Mouse (Mus musculus) urinary bladder, adult 2 months (tissue): ENCODE measurements around the gene Ubald2. TPM values are rescaled to one million over a fixed set of nuclear protein-coding genes. Genes with fewer than 3 reads are reported as not detected.
"Not testable (repeated sequence)": the region's sequence is repeated elsewhere in the genome, so short reads cannot be mapped to it uniquely, and the experiment has no call there.

Source experiments
- DNase-seq: peaks from one replicate; pipeline ENCODE4 v3.0.0; 2022; ENCODE audit warnings: low spot score
- polyA plus RNA-seq: library from polyadenylated mRNA; depleted of rRNA; stranded (reverse); fragments of >200 nt; gene quantifications from 2 replicates; pipeline ENCODE4 v1.2.3, GENCODE M21; 2012; rRNA removed

Gene Ubald2
- polyA plus RNA-seq, 1 experiment: 89.8 TPM

- DNase-seq: no peak
These were observed 25.9 kb downstream of the Ubald2 start for GRCm38 (mm10) chr11:116459786-116460185.

- DNase-seq: no peak
These were observed 29.4 kb downstream of the Ubald2 start for GRCm38 (mm10) chr11:116463338-116463737.

- peak; percentile 80 for DNase-seq
These were observed 29.9 kb downstream of the Ubald2 start for GRCm38 (mm10) chr11:116463833-116464232.

GRCm38 (mm10) chr11:116466141-116466540 lies 32.2 kb downstream of the Ubald2 start, which contains the start of gene Qrich2:
Gene Qrich2, minus strand, starts transcription at chr11:116466241.
- no peak for DNase-seq

- DNase-seq: not testable (repeated sequence)
These were observed 34.4 kb downstream of the Ubald2 start for GRCm38 (mm10) chr11:116468338-116468737.

GRCm38 (mm10) chr11:116470249-116470648 lies 36.4 kb downstream of the Ubald2 start:
- no peak for DNase-seq

GRCm38 (mm10) chr11:116470896-116471295 lies 37.0 kb downstream of the Ubald2 start:
- no peak for DNase-seq

- no peak for DNase-seq
These were observed 38.4 kb downstream of the Ubald2 start for GRCm38 (mm10) chr11:116472275-116472674.

- DNase-seq: no peak
These were observed 42.1 kb downstream of the Ubald2 start for GRCm38 (mm10) chr11:116476041-116476440.

GRCm38 (mm10) chr11:116476696-116477095 lies 42.8 kb downstream of the Ubald2 start:
- no peak for DNase-seq

- DNase-seq: no peak
These were observed 43.4 kb downstream of the Ubald2 start for GRCm38 (mm10) chr11:116477160-116477759.

- DNase-seq: no peak
These were observed 45.1 kb downstream of the Ubald2 start for GRCm38 (mm10) chr11:116478978-116479377.

GRCm38 (mm10) chr11:116479832-116480231 lies 45.9 kb downstream of the Ubald2 start:
- no peak for DNase-seq

- no peak for DNase-seq
These were observed 47.1 kb downstream of the Ubald2 start for GRCm38 (mm10) chr11:116480975-116481374.

GRCm38 (mm10) chr11:116481776-116482175 lies 47.9 kb downstream of the Ubald2 start:
- no peak for DNase-seq

- no peak for DNase-seq
These were observed 50.4 kb downstream of the Ubald2 start for GRCm38 (mm10) chr11:116484261-116484660.

- DNase-seq: no peak
These were observed 54.3 kb downstream of the Ubald2 start for GRCm38 (mm10) chr11:116488207-116488606.

Other genes starting within 250 kb of the Ubald2 start
- 45.1 and 57.1 TPM in 2 replicates for gene Ten1, start 235.2 kb upstream of the Ubald2 start, polyA plus RNA-seq
- gene Acox1, start 235.0 kb upstream of the Ubald2 start, polyA plus RNA-seq: 94.7 and 106 TPM in 2 replicates
- 16.9 and 24.7 TPM in 2 replicates for gene Evpl, start 196.0 kb upstream of the Ubald2 start, polyA plus RNA-seq
- 75.0 and 78.3 TPM in 2 replicates for gene Srp68, start 159.9 kb upstream of the Ubald2 start, polyA plus RNA-seq
- 9.5 and 12.9 TPM in 2 replicates for gene Galr2, start 153.2 kb upstream of the Ubald2 start, polyA plus RNA-seq
- gene Exoc7, start 126.9 kb upstream of the Ubald2 start, polyA plus RNA-seq: 40.4 and 51.0 TPM in 2 replicates
- gene Foxj1, start 98.7 kb upstream of the Ubald2 start, polyA plus RNA-seq: 0.24 and 0.34 TPM in 2 replicates
- 5.0 and 8.3 TPM in 2 replicates for gene Rnf157, start 21.1 kb upstream of the Ubald2 start, polyA plus RNA-seq
- 0.06 and 0.12 TPM in 2 replicates for gene Qrich2, start 32.1 kb downstream of the Ubald2 start, polyA plus RNA-seq
- gene Prpsap1, start 60.1 kb downstream of the Ubald2 start, polyA plus RNA-seq: 154 and 165 TPM in 2 replicates
- gene Sphk1, start 96.8 kb downstream of the Ubald2 start, polyA plus RNA-seq: 18.2 and 21.8 TPM in 2 replicates
- gene Ube2o, start 147.4 kb downstream of the Ubald2 start, polyA plus RNA-seq: 18.7 and 22.4 TPM in 2 replicates
- gene Aanat, start 152.3 kb downstream of the Ubald2 start, polyA plus RNA-seq: 0.07 TPM in 1 of 2 replicates, not detected in the other
- 15.4 and 17.0 TPM in 2 replicates for gene Rhbdf2, start 192.9 kb downstream of the Ubald2 start, polyA plus RNA-seq
- gene Prcd, start 219.4 kb downstream of the Ubald2 start, polyA plus RNA-seq: 2.0 and 3.1 TPM in 2 replicates
- gene Cygb, start 220.2 kb downstream of the Ubald2 start, polyA plus RNA-seq: 156 and 160 TPM in 2 replicates